Comparison of ENCODE assay signal across 8 mouse cellular contexts in the genomic region with DNA sequence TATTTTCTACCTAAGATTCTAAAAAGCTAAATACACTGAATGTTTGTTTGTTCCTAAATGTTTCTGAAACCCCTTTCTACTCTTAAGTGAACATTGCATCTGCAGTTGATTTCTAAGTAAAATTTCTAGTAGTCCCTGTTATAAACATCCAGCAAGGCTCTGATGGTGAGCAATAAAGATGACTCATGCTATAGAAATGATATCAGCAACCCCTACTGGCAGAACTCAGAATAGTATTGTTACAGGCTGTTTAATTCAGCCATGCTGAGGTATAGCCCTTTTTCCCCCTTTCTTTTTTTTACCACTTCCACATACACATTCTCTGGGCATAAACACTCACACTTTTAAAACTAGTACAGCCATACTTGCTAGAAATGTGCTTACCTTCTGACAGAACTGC.
DNase-seq lines count a peak whose midpoint lies in the region; ATAC-seq and TF ChIP-seq lines count a peak whose summit lies in the region.

No protein-coding gene starts in this region.

- no peak overlapping the region for H3K9ac ChIP-seq in neural tube, embryonic 15.5 days (replicated peaks)

- H3K36me3 ChIP-seq in neural tube, embryonic 15.5 days = peaks cover 31% of the 10 kb centered on the region

- peak overlapping the region; percentile 40 for H3K27ac ChIP-seq in left cerebral cortex, adult 2 months
- no peak overlapping the region for H3K27ac ChIP-seq in neural tube, embryonic 15.5 days (replicated peaks)

- peak; percentile 14 for DNase-seq in adrenal gland, postnatal 10 days
- no peak for DNase-seq in adrenal gland, postnatal 14 days
- no peak for DNase-seq in left cerebral cortex, adult 2 months (ENCODE audit: extremely low spot score in 1 of 2, low spot score in 2 of 2)
- DNase-seq in left cerebral cortex, adult 18-20 months (ENCODE audit: low spot score in 2 of 2) = no peak
- DNase-seq in c-Kit-positive CD71-positive TER-119-positive erythroid progenitor cells, embryonic 14.5 days (ENCODE audit: low spot score) = peak; percentile 12
- no peak for DNase-seq in gastrocnemius, postnatal 25 days

- no peaks in the 10 kb centered on the region for H3K4me1 ChIP-seq in neural tube, embryonic 15.5 days

- peak; percentile 94 for ATAC-seq in inflammation-experienced regulatory T-cells, adult 6 months
- peak; percentile 73; the same call in 1 of the 2 replicates for ATAC-seq in neural tube, embryonic 15.5 days (ENCODE audit: low FRiP score)

- H3K4me2 ChIP-seq in neural tube, embryonic 15.5 days = no peak overlapping the region

- intact Hi-C loops in left cerebral cortex, adult 2 months (cut with DNase I) = loop anchor here (2.0 to 10.0 kb wide), 6 partner anchors 113 to 1598 kb away; a partner anchor contains a TSS

- no peak overlapping the region for H3K4me3 ChIP-seq in left cerebral cortex, adult 2 months
- H3K4me3 ChIP-seq in neural tube, embryonic 15.5 days (replicated peaks) = no peak overlapping the region

- TF ChIP-seq CTCF in left cerebral cortex, adult 2 months (IDR thresholded peaks at IDR 0.05) = peak; percentile 73

- no peaks in the 10 kb centered on the region for H3K9me3 ChIP-seq in neural tube, embryonic 15.5 days (replicated peaks)

- H3K27me3 ChIP-seq in neural tube, embryonic 15.5 days (replicated peaks) = no peaks in the 10 kb centered on the region

Comparison
In these comparisons a context has a peak if more than half of its experiments do, and no peak if none do; other contexts are left out.
1. DNase-seq: peak in adrenal gland, postnatal 10 days (single experiment) and c-Kit-positive CD71-positive TER-119-positive erythroid progenitor cells, embryonic 14.5 days (single experiment); none in adrenal gland, postnatal 14 days (single experiment), left cerebral cortex, adult 2 months (0 of 2), left cerebral cortex, adult 18-20 months (0 of 2) and gastrocnemius, postnatal 25 days (single experiment).